Mouse (Mus musculus) CH12.LX (cell line): Measurements from ENCODE around the gene Atl1.

Experiments used
- CTCF ChIP-seq, 2 experiments: IDR thresholded peaks in 1 of 2; conservative IDR thresholded peaks in 1 of 2; 2 replicates each; pipeline ENCODE4 v1.5.1; 2011 to 2012; ENCODE audit warnings: low read depth in 2 of 2, low read length in 2 of 2, improper control_type of control experiment in 1 of 2, inconsistent platforms in 1 of 2, mild to moderate bottlenecking in 1 of 2, moderate library complexity in 1 of 2
- ELF1 ChIP-seq: IDR thresholded peaks from 2 replicates; pipeline ENCODE4 v1.6.1; 2014; ENCODE audit warnings: low read depth, mild to moderate bottlenecking, inconsistent platforms, low read length, improper control_type of control experiment
- EP300 ChIP-seq: IDR thresholded peaks from 2 replicates; pipeline ENCODE4 v1.6.1; 2011; ENCODE audit warnings: low read length, improper control_type of control experiment
- IRF4 ChIP-seq: IDR thresholded peaks from 2 replicates; pipeline ENCODE4 v1.6.1; 2014; ENCODE audit warnings: low read depth, mild to moderate bottlenecking, inconsistent platforms, low read length, improper control_type of control experiment
- MAX ChIP-seq: IDR thresholded peaks from 2 replicates; pipeline ENCODE4 v1.6.1; 2011; ENCODE audit warnings: low read length, improper control_type of control experiment
- MAZ ChIP-seq: IDR thresholded peaks from 2 replicates; pipeline ENCODE4 v1.6.1; 2012; ENCODE audit warnings: low read depth, mild to moderate bottlenecking, inconsistent platforms, low read length, improper control_type of control experiment, moderate library complexity
- PAX5 ChIP-seq: IDR thresholded peaks from 2 replicates; pipeline ENCODE4 v1.6.1; 2012; ENCODE audit warnings: low read length, inconsistent platforms, mixed read lengths
- POLR2A ChIP-seq: IDR thresholded peaks from 2 replicates; pipeline ENCODE4 v1.6.1; 2011; ENCODE audit warnings: low read depth, mild to moderate bottlenecking, improper control_type of control experiment, low read length
- RAD21 ChIP-seq: IDR thresholded peaks from 2 replicates; pipeline ENCODE4 v1.6.1; 2011; ENCODE audit warnings: low read depth, mild to moderate bottlenecking, low read length, improper control_type of control experiment, moderate library complexity
- TCF12 ChIP-seq: IDR thresholded peaks from 2 replicates; pipeline ENCODE4 v1.6.1; 2014; ENCODE audit warnings: low read depth, mild to moderate bottlenecking, inconsistent platforms, low read length, improper control_type of control experiment
- UBTF ChIP-seq: IDR thresholded peaks from 2 replicates; pipeline ENCODE4 v1.6.1; 2012; ENCODE audit warnings: low read depth, mild to moderate bottlenecking, inconsistent platforms, low read length, improper control_type of control experiment, moderate library complexity
- ZC3H11A ChIP-seq: IDR thresholded peaks from 2 replicates; pipeline ENCODE4 v1.6.1; 2012; ENCODE audit warnings: low read depth, mild to moderate bottlenecking, inconsistent platforms, low read length, improper control_type of control experiment
- ZNF384 ChIP-seq: IDR thresholded peaks from 2 replicates; pipeline ENCODE4 v1.6.1; 2012; ENCODE audit warnings: low read depth, low read length, improper control_type of control experiment, inconsistent platforms

- TF ChIP-seq ZNF384 = no peak
- no peak for TF ChIP-seq CTCF (conservative IDR thresholded peaks at IDR 0.05 in 1 of 2, IDR thresholded peaks at IDR 0.05 in 1 of 2; ENCODE audit: low read depth in 2 of 2, low read length in 2 of 2)
- no peak for TF ChIP-seq MAZ
- TF ChIP-seq IRF4 = no peak
- TF ChIP-seq TCF12 = no peak
- TF ChIP-seq ZC3H11A = no peak
- TF ChIP-seq RAD21 = no peak
- no peak for TF ChIP-seq POLR2A
- TF ChIP-seq EP300 = no peak
- no peak for TF ChIP-seq UBTF
- TF ChIP-seq ELF1 = no peak
- TF ChIP-seq PAX5 = no peak
- no peak for TF ChIP-seq MAX
These were observed 53.4 kb downstream of the Atl1 start for GRCm38 (mm10) chr12:69945861-69946260.
